Mouse (Mus musculus) lung, embryonic 15.5 days (tissue): ENCODE data around the gene Cdk17. TPM values are rescaled to one million over a fixed set of nuclear protein-coding genes. Genes with fewer than 3 reads are reported as not detected.
A peak's percentile ranks its signal among the peaks of the same experiment; 100 is the strongest.

Experiments
- ATAC-seq: fragments of 200-750 bp; cut with Nextera tagmentation; 2 replicates; pipeline ENCODE4 v1.8.0; 2017; ENCODE audit warnings: moderate number of reproducible peaks, borderline replicate concordance; ENCODE audit not compliant: low FRiP score, low TSS enrichment; ENCODE audit errors: extremely low read depth
- H3K27ac ChIP-seq: fragments of 300-500 bp; sonication (generic); 2 replicates; pipeline ENCODE4 v1.5.1; 2015; ENCODE audit warnings: moderate library complexity, mild to moderate bottlenecking, inconsistent platforms
- H3K27me3 ChIP-seq: fragments of 300-500 bp; sonication (generic); 2 replicates; pipeline ENCODE4 v1.6.1; 2015; ENCODE audit warnings: inconsistent platforms
- H3K36me3 ChIP-seq: fragments of 300-500 bp; sonication (generic); 2 replicates; pipeline ENCODE4 v1.6.1; 2015; ENCODE audit warnings: inconsistent platforms
- H3K4me1 ChIP-seq: fragments of 300-500 bp; sonication (generic); 2 replicates; pipeline ENCODE4 v1.6.1; 2015; ENCODE audit warnings: inconsistent platforms
- H3K4me2 ChIP-seq: fragments of 300-500 bp; sonication (generic); 2 replicates; pipeline ENCODE4 v1.6.1; 2015; ENCODE audit warnings: inconsistent platforms, mild to moderate bottlenecking, moderate library complexity
- H3K4me3 ChIP-seq: fragments of 300-500 bp; sonication (generic); 2 replicates; pipeline ENCODE4 v1.5.1; 2015; ENCODE audit warnings: mild to moderate bottlenecking, inconsistent platforms
- H3K9ac ChIP-seq: fragments of 300-500 bp; sonication (generic); 2 replicates; pipeline ENCODE4 v1.6.1; 2015; ENCODE audit warnings: inconsistent platforms
- H3K9me3 ChIP-seq: fragments of 300-500 bp; sonication (generic); 2 replicates; pipeline ENCODE4 v1.6.1; 2016; ENCODE audit warnings: inconsistent platforms
- WGBS: fragments of 180-500 bp; shearing (Covaris S2); methylation state at CpG from one replicate; pipeline ENCODE4 v1.1.7; 2015; 5-methylcytosine and 5-hydroxymethylcytosine counted together
- polyA plus RNA-seq: library from polyadenylated mRNA; unstranded; fragments of >200 nt; fragmentation: Nextera tagmentation; extraction: Ambion mirVana; gene quantifications from 2 replicates; pipeline ENCODE4 v1.2.1, GENCODE M21; 2015

The Cdk17 gene
- polyA plus RNA-seq, 1 experiment from 2014 or later, result 18.2 TPM

GRCm38 (mm10) chr10:93242861-93243260 is 82.2 kb downstream of the Cdk17 start:
- Histone ChIP-seq H3K9me3 (no peaks in the 10 kb centered on the region), H3K4me3 (no peak overlapping the region), H3K4me2 (no peak overlapping the region), H3K27me3 (no peaks in the 10 kb centered on the region), H3K4me1 (peaks cover 9% of the 10 kb centered on the region), H3K27ac (no peak overlapping the region), H3K36me3 (peaks cover 28% of the 10 kb centered on the region), H3K9ac (no peak overlapping the region)
- 10% methylated on average over 5 of the region's 5 CpGs for WGBS
- ATAC-seq, result no peak

DNA sequence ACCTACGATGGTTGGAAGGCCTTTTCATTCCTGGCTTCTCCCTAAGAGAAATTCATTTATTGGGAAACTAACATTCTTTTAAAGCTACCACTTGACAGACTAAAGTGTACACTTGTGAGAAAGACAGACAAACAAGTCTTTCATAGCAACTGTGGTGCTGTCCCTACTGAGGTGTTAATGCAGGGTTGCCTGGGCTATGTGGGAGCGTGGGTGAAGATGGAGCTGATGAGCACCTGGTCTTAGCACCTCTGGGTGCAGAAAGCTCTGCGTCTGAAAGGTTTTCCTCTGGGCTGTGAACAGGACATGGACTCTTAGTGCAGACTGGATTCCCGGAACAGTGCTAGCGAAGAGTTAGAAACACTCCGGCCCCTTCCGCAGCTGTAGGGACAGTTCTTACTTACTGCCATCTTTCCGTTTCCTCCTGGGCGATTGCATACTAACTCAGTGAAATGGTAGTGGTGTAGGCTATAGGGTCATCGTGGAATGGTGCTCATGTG is 83.6 kb downstream of the Cdk17 start:
- WGBS, result 86% methylated on average over 10 of the region's 10 CpGs
- H3K9me3 ChIP-seq, result no peaks in the 10 kb centered on the region
- H3K9ac ChIP-seq, result no peak overlapping the region
- peaks cover 9% of the 10 kb centered on the region for H3K4me1 ChIP-seq
- no peak for ATAC-seq
- H3K27ac ChIP-seq, result no peak overlapping the region
- H3K27me3 ChIP-seq, result no peaks in the 10 kb centered on the region
- H3K4me2 ChIP-seq, result no peak overlapping the region
- no peak overlapping the region for H3K4me3 ChIP-seq
- H3K36me3 ChIP-seq, result peaks cover 20% of the 10 kb centered on the region; the same call in 1 of the 2 replicates

- Histone ChIP-seq H3K27me3 (no peaks in the 10 kb centered on the region), H3K9me3 (no peaks in the 10 kb centered on the region), H3K36me3 (peaks cover 14% of the 10 kb centered on the region; the same call in 1 of the 2 replicates), H3K4me1 (peaks cover 14% of the 10 kb centered on the region), H3K27ac (no peak overlapping the region), H3K4me2 (no peak overlapping the region), H3K4me3 (no peak overlapping the region), H3K9ac (no peak overlapping the region)
- no peak for ATAC-seq
- WGBS, result 86% methylated on average over 7 of the region's 7 CpGs
These were observed 85.7 kb downstream of the Cdk17 start for GRCm38 (mm10) chr10:93246185-93246920.

- no peak for ATAC-seq
- no peak overlapping the region for H3K9ac ChIP-seq
- H3K9me3 ChIP-seq, result no peaks in the 10 kb centered on the region
- no peak overlapping the region for H3K4me2 ChIP-seq
- peaks cover 14% of the 10 kb centered on the region for H3K4me1 ChIP-seq
- 80% methylated on average over 12 of the region's 12 CpGs for WGBS
- no peaks in the 10 kb centered on the region for H3K27me3 ChIP-seq
- no peak overlapping the region for H3K4me3 ChIP-seq
- H3K27ac ChIP-seq, result no peak overlapping the region
- peaks cover 14% of the 10 kb centered on the region; the same call in 1 of the 2 replicates for H3K36me3 ChIP-seq
These were observed 86.7 kb downstream of the Cdk17 start for GRCm38 (mm10) chr10:93247422-93247821.

- Histone ChIP-seq H3K27me3 (no peaks in the 10 kb centered on the region), H3K4me1 (peaks cover 14% of the 10 kb centered on the region), H3K4me3 (no peak overlapping the region), H3K9me3 (no peaks in the 10 kb centered on the region), H3K36me3 (peaks cover 19% of the 10 kb centered on the region), H3K9ac (no peak overlapping the region), H3K27ac (no peak overlapping the region), H3K4me2 (no peak overlapping the region)
- ATAC-seq, result no peak; the same call in 1 of the 2 replicates
- 52% methylated on average over 6 of the region's 6 CpGs for WGBS
These were observed 87.2 kb downstream of the Cdk17 start for GRCm38 (mm10) chr10:93247902-93248301.

DNA sequence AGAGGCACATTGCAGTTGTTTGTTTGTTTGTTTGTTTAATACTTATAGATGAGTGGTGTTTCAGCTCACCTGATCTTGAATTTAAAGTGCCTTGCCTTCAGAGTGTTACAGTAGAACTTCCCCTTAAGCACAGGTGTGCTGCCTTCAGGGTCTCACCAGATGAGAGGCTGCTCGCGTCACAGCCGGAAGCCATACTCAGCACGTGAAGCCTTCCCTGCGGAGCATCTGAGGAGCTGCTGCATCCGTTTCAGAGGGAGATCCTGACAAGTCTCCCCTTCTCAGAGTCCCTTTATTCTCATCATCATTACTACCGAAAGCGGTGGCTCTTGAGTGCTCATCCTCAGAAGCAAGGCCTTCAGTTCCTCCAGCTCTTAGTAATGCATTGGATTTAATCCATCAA is 87.7 kb downstream of the Cdk17 start:
- no peak for ATAC-seq

DNA sequence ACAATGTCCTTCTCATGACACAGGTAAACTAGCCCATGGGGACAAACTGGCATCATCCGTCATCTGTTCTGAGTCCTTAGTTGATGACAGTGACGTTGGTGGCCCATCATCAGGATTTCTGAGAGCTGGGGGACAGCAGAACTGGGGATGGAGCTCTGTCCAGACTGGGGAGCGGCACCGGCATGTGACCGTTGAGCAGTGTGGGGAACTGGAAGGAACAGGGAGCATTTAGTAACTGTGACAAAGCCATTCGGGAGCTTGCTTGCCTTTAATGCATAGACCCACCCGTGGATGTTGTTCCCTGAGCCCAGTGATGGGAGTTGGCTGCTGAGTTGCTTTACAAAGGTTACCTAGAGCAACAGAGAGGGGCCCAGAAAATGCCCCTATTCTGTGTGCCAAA is 89.2 kb downstream of the Cdk17 start:
- Histone ChIP-seq H3K9me3 (no peaks in the 10 kb centered on the region), H3K4me2 (no peak overlapping the region), H3K9ac (no peak overlapping the region), H3K4me1 (peaks cover 14% of the 10 kb centered on the region), H3K27me3 (no peaks in the 10 kb centered on the region), H3K27ac (no peak overlapping the region), H3K4me3 (no peak overlapping the region), H3K36me3 (peaks cover 31% of the 10 kb centered on the region)
- WGBS, result 77% methylated on average over 7 of the region's 7 CpGs
- ATAC-seq, result no peak

More for the DNA sequence above, 87.7 kb downstream of the Cdk17 start:
- no peak overlapping the region for H3K4me2 ChIP-seq
- no peaks in the 10 kb centered on the region for H3K27me3 ChIP-seq
- H3K4me1 ChIP-seq, result peaks cover 14% of the 10 kb centered on the region
- no peak overlapping the region for H3K27ac ChIP-seq
- H3K36me3 ChIP-seq, result peaks cover 24% of the 10 kb centered on the region
- H3K9me3 ChIP-seq, result no peaks in the 10 kb centered on the region
- WGBS, result 81% methylated on average over 8 of the region's 8 CpGs
- H3K4me3 ChIP-seq, result no peak overlapping the region
- no peak overlapping the region for H3K9ac ChIP-seq

DNA sequence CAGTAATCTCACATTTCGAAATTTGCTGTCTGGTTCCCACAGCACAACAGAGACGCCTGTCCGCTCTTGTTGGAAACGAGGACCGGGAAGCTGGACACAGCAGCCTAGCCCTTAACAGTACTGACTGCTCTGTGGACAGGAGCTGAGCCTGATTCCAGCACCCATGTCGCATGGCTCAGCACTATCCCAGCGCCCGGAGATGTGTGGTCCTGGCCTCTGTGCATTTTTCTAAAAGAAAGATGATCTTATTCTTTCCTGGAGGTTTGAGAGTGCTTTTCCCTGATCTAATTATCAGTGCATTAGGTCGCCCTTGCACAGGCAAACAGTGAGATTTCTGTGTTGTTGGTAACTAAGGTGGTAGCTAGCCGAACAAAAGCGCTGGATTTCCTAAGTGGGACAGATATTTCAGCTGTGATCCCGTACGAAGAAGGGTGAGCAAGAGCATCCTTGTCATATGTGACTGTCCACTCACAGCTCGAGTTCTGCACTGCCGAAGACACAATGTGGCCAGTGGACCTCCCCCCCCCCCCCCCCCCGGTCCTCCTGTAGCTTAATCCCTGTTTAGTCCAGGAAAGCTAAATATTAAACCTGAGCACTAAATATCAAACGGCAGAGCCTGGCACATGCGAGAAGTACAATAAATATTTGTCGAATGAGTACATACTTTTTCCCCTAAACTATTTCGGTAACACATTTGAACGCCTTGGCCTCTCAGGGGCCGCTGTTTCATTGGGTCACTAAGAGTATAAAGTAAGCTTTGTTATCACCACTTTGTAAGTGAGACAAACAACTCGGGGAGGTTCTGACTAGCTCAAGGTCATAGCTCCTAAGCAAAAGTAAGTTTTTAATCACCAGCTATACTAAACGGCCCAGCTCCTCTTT is 90.0 kb downstream of the Cdk17 start:
- Histone ChIP-seq H3K4me2 (no peak overlapping the region), H3K9ac (no peak overlapping the region), H3K4me1 (peaks cover 19% of the 10 kb centered on the region), H3K4me3 (no peak overlapping the region), H3K27me3 (no peaks in the 10 kb centered on the region), H3K9me3 (no peaks in the 10 kb centered on the region), H3K36me3 (peaks cover 31% of the 10 kb centered on the region), H3K27ac (peak overlapping the region; percentile 15; the same call in 1 of the 2 replicates)
- no peak for ATAC-seq
- WGBS, result 50% methylated on average over 24 of the region's 24 CpGs

GRCm38 (mm10) chr10:93251426-93251825 is 90.8 kb downstream of the Cdk17 start:
- ATAC-seq, result no peak
- Histone ChIP-seq H3K9ac (no peak overlapping the region), H3K27ac (no peak overlapping the region), H3K4me3 (no peak overlapping the region), H3K27me3 (no peaks in the 10 kb centered on the region), H3K4me2 (no peak overlapping the region), H3K9me3 (no peaks in the 10 kb centered on the region), H3K4me1 (peaks cover 21% of the 10 kb centered on the region), H3K36me3 (peaks cover 31% of the 10 kb centered on the region)
- WGBS, result 77% methylated on average over 8 of the region's 8 CpGs

- H3K9me3 ChIP-seq, result no peaks in the 10 kb centered on the region
- H3K27me3 ChIP-seq, result no peaks in the 10 kb centered on the region
- no peak overlapping the region for H3K4me3 ChIP-seq
- no peak overlapping the region for H3K4me2 ChIP-seq
- no peak for ATAC-seq
- H3K4me1 ChIP-seq, result peaks cover 21% of the 10 kb centered on the region
- 95% methylated on average over 2 of the region's 2 CpGs for WGBS
- no peak overlapping the region for H3K9ac ChIP-seq
- H3K27ac ChIP-seq, result no peak overlapping the region
- peaks cover 31% of the 10 kb centered on the region for H3K36me3 ChIP-seq
These were observed 92.0 kb downstream of the Cdk17 start for GRCm38 (mm10) chr10:93252661-93253060.

- H3K4me2 ChIP-seq, result no peak overlapping the region
- no peak overlapping the region for H3K4me3 ChIP-seq
- H3K27ac ChIP-seq, result no peak overlapping the region
- no peak for ATAC-seq
- H3K27me3 ChIP-seq, result no peaks in the 10 kb centered on the region
- H3K4me1 ChIP-seq, result peaks cover 21% of the 10 kb centered on the region
- H3K9me3 ChIP-seq, result no peaks in the 10 kb centered on the region
- WGBS, result 84% methylated on average over 6 of the region's 6 CpGs
- no peak overlapping the region for H3K9ac ChIP-seq
- peaks cover 31% of the 10 kb centered on the region for H3K36me3 ChIP-seq
These were observed 92.5 kb downstream of the Cdk17 start for GRCm38 (mm10) chr10:93253156-93253555.

GRCm38 (mm10) chr10:93255294-93255693 is 94.6 kb downstream of the Cdk17 start:
- no peak for ATAC-seq
- no peak overlapping the region for H3K9ac ChIP-seq
- peaks cover 27% of the 10 kb centered on the region for H3K36me3 ChIP-seq
- H3K9me3 ChIP-seq, result no peaks in the 10 kb centered on the region
- no peak overlapping the region for H3K4me3 ChIP-seq
- no peak overlapping the region for H3K27ac ChIP-seq
- 52% methylated on average over 13 of the region's 13 CpGs for WGBS
- H3K4me1 ChIP-seq, result peaks cover 18% of the 10 kb centered on the region
- H3K4me2 ChIP-seq, result no peak overlapping the region
- no peaks in the 10 kb centered on the region for H3K27me3 ChIP-seq
